Mouse (Mus musculus) hematopoietic stem cell, adult 5-6 weeks (primary cell): ENCODE results near the gene Nomo1. TPM values are rescaled to one million over a fixed set of nuclear protein-coding genes. Genes with fewer than 3 reads are reported as not detected.

Experiments
- ATAC-seq, 2 experiments: fragments of 125-278 bp in 1 of 2; replicated peaks in 1 of 2; 2 replicates each; pipeline ENCODE4 v1.8.0; 2016 to 2017; ENCODE audit warnings: inconsistent platforms in 2 of 2, mild to moderate bottlenecking in 2 of 2, moderate number of reproducible peaks in 2 of 2, low read depth in 1 of 2, moderate TSS enrichment in 1 of 2; ENCODE audit not compliant: low FRiP score in 2 of 2, poor library complexity in 2 of 2, severe bottlenecking in 2 of 2, insufficient read depth in 1 of 2, low TSS enrichment in 1 of 2
- total RNA-seq: library from RNA; stranded (forward); fragments of 172-1452, 232-1000 nt; gene quantifications from 2 replicates; pipeline ENCODE4 v1.2.3, GENCODE M21; 2017

The Nomo1 gene
- 36.7 and 48.5 TPM in 2 replicates for total RNA-seq

DNA sequence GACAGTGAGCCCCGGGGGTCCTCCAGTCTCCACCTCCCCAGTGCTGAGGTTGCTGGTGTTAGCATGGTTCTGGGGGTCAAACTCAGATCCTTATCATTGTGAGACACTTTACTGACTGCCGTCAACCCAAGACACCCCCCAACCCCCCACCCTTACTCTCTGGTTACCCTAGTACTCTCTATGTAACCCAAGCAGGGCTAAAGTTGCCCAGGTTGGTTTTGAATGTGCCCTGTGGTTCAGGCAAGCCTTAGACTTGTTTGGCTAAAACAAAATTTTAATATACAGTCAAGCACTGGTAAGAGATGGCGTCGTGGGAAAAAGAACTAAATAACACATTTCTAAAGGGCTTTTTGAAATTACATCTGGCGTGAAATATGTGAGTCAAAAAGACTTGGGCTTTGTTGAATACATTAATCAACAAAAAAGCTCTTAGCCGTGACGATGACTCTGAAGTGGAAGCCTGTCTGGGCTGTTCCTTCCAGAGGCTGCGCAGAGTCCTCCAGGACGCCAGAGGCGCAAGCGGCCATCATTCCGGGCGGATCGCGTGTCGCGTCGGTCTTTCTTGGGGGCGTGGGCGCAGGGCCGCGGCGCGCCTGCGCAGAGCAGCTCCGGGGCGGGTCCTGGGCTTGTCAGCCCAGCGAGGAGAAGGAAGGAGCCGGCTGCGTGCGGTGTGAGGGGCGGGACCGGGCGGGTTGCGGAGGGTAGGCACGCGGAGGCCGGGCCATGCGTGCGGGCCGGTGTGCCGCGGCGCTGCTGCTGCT lies at the start of gene Nomo1:
Gene Nomo1, plus strand, starts transcription at position 590 of the 761 bp plus-strand sequence.
- peak; percentile 80 to 89 for ATAC-seq

DNA sequence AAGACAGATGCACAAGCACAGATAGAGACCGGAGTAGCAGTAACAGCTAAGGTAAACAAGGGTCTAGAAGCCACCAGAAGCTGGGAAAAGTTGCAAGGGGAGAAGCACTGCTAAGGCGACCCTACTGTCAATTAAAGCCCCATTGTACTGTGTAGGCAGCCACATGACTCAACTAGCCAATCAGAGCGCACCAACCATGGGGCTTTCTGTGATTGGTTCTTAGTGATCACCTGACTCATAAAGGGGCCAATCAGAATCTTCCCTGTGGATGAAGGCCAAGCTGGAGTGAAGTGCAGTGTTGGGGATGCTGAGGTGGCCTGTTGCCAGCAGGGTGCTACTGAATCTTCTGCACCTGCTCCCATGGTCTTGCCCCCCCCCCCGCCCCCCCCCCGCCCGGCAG lies 46.6 kb upstream of the Nomo1 start:
- ATAC-seq, result no peak

DNA sequence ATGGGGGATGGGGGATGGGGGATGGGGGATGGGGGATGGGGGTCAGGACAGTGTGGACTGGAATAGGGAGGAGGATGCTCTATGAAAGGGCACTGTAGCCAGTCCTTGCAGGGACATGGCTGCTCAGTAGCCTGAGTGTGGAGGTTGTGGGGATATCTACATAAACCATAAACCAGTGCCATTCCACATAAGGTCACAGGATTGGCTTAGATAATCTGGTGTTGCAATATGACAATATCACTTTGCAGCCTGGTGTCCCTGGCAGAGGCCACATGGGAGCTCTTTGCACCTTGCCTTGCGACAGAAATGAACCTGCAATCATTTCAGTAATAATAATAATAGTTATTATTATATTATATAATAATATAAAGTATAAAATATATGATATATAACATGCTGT lies 45.2 kb upstream of the Nomo1 start:
- ATAC-seq, result no peak

DNA sequence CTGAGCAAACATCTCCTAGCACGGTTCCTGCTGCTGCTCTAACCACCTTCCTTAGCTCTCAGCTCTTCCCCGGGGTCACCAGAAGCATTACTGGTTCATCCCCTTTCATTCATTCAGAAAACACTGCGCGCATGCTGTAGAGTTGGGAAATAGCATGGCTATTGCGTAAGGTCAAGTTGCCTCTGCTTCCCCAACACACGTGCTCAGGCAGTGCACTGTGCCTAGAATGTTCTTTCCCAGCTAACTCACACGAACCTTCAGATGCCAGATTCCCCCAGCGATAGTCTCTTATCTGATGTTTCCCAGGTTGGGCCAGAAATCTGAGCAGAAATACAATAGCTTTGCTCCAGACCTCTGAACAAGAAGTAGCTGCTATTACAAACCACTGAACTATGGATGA lies 41.0 kb upstream of the Nomo1 start:
- no peak for ATAC-seq

DNA sequence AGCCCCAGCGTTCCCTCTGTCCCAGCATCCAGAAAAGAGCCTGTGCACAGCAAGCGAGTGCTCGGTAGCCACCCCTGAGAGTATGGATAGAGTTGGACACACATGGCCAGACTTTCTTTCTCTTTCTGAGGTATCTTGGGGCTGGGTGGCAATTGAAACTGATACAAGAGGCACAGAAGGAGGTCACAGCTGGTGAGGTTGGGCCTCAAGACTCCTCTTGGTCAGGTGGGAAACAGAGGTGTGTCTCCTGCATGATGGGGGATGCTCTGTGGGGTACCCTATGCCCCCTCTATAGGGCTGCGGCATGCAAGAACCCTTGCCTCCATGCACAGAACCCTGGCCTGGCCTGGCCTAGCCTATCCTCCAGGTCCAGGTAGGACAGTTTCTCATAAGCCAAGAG lies 32.9 kb upstream of the Nomo1 start:
- no peak for ATAC-seq

DNA sequence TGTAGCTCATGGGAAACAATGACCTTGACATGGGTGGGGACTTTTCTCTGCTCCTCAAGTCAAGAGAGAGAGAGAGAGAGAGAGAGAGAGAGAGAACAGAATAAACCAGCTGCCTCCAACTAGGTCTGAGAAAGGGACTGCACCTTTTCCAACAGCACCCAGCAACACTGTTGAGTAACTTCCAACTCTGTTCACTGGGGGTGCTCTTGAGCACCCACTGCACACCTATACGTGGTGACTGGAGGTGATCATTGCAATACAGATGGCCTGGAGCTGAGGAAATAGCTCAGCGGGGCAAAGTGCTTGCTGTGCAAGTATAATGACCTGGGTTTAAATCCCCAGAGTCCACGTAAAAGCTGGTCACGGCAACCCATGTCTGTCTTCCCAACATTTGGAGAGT lies 30.8 kb upstream of the Nomo1 start:
- ATAC-seq, result no peak

DNA sequence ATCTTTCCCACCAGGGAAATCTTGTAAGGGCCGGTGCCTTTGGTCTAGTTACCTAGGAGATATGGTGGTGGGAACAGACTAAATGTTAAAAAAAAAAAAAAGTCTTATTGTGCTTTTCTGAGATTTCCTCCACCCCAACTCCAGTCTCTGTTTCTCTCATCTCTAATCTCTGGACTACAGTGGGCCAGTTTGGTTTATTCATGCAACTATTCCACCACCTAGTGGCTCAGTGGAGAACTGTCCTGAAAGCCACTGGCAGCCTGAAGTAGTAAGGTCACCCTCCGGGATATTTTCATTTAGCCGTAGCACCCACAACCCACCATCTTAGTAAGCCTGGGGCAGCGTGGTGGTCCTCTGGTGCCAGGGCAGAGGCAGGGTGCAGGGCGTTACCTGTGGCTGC lies 23.9 kb upstream of the Nomo1 start:
- ATAC-seq, result peak; percentile 69 to 70; a peak in 3 of 4 replicates

DNA sequence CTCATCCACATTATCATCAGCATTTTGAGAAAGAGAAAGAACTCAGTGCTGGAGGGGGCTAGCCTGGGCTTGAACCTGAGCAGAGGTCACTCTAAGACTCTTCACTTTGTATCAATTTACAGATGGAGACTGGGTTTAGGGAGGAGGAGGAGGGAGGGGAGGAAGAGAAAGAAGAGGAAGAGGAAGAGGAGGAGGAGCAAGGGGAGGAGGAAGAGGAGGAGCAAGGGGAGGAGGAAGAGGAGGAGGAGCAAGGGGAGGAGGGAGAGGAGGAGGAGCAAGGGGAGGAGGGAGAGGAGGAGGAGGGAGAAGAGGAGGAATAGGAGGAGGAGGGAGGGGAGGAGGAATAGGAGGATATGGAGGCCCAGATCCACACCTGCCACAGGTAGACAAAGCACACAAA lies 21.4 kb upstream of the Nomo1 start:
- no peak for ATAC-seq

DNA sequence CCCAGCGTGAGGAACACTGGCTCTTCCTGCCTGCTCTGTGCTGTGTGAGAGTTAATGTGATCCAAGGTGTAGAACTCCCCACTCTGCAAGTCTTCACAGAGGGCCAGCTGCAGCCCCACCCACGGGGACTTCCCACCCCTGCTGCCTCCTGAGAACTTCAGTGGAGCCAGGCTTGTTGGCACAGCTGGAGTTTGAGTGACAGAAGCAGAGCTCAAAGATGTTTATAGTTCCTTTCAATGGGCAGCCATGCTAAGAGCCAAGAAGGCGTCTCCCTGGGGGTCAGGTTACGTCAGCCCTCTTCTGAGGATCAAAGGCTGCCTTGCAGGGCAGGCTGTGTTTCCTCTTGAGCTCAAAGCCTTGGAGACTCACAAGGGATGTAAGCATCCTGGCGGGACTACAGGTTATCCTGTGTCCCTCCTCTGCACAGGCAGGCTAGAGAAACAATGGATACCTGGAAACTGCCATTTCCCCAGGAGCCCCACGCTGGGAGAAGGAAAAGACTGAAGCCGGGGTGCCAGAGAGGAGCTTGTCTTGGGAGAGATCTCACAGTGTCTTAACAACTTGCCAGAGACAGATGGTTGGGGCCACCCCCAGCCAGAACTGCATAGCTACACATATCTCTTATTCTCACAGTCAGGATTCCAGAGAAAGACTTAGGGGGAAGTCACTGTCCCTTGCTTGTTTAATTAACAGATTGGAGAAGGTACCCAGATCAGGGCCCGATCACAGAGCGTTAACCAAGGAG lies 20.1 kb upstream of the Nomo1 start:
- no peak for ATAC-seq

DNA sequence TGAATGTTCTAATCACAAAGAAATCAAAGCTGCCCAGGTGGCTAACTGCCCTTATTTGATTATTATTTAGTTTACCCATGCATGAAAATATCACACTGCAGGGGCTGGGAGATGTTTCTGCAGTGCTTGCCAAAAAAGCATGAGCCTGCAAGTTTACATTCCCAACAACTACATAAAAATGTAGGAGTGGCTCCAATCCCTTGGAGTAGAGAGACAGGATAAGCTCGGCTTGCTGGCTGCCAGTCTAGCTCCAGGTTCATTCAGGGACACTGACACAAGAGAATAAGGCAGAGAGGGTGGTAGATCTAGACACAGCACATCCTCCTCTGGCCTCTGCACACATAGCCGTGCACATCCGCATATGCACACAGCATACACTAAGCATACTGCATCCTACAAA lies 13.9 kb upstream of the Nomo1 start:
- no peak for ATAC-seq

DNA sequence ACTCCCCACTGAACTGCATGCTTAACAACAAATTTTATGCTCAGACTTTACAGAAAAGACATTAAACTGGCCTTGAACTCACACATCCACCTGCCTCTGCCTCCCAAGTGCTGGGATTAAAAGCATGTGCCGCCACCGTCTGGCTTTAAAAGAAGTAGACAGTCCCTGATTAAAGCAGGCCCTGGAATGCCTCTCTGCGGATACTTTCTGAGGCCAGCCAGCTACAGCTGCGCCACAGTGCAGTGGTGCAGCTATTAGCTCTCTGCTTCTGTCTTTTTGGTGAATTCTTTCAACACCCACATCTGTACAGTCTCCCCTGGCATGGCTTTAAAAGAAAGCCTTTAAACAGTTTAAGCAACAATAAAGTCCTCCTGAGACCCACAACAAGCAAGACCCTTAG lies 11.5 kb upstream of the Nomo1 start:
- ATAC-seq, result no peak

DNA sequence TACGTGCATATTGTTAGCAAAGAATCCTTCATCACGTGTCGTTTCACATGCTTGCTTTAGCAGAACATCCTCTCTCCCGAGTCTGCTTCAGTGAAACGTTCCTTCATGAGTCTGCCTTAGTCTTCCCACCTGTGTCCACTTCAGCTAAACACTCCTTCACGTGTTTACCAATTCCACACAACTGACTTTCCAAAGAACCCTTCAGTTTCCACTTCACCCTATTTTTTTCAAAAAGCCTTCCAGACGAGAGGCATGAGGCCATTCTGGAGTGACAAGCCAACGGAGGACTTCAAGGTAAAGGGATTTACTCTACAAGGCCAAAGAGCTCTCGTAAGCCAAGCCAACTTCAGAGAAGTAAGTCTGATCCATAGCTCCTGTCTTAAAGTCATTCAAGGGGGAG lies 8.1 kb upstream of the Nomo1 start:
- ATAC-seq, result no peak

DNA sequence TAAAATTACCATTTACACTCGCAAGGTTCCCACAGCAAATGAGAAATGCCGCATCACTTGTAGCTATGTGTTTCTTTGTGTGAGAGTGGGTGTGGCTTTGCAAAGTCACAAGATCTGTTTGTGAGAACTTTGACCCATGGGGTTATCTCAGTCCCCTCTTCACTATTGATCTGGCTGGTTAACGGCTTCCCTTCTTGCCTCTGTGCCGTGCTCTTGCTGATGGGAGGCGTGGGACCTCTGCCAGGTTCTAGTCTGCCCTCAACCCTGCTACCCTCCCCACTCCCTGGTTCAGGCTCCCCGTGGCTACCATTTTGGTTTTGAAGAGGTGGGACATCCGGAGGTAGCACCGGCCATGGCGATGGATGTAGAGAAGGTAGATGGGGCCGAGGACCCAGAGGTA lies 4.8 kb upstream of the Nomo1 start:
- no peak for ATAC-seq

DNA sequence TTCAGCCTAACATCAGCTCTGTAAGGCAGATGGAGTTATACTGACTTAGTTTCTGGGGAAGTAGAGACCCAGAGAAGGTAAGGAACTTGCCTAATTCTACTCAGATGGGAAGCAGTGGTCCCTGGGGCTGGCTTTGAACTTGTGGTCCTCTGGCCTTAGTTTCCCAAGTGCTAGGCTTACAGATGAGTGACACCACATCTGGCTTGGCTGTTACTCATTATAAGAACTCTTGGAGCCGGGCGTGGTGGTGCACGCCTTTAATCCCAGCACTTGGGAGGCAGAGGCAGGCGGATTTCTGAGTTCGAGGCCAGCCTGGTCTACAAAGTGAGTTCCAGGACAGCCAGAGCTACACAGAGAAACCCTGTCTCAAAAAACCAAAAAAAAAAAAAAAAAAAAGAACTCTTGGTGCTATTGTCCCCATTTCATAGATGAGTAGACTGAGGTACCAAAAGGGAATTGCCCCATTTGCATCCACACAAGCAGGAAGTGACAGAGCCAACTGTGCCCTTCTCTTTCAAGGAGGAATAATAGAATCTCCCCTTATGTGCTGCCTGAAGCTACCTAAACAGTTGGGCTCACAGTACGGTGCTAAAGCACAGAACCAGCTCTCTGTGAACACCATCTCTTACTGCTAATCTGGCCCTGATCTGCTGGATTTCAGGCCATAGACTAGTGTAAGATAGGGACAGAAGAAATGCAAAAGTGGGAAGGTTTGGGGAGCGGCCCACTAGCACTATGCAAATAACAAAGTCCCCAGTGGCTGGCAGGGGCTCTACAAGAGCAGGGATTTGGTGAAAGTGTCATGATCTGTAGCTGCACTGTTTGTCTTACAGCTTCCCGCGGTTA lies 4.0 kb upstream of the Nomo1 start:
- ATAC-seq, result no peak

DNA sequence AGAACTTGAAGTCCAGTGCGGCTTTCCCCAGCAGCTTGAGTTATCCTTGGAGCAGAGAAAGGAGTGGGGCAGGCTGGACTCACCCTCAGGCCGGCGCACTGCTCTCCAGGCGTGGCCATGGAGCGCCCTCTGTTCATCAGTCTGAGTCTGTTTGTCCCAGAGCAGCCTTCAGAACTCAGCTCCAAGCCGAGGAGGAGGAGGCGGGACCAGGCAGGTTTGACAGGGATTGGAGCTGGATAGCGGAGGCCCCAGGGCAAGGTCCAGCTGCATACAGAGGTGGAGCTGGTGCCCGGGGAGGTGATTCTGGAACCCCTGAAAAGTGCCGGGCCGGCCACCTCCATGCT lies 3.4 kb upstream of the Nomo1 start, which contains the start of gene Abcc6:
Gene Abcc6, minus strand, starts transcription at position 158 of the 344 bp plus-strand sequence.
- no peak for ATAC-seq

DNA sequence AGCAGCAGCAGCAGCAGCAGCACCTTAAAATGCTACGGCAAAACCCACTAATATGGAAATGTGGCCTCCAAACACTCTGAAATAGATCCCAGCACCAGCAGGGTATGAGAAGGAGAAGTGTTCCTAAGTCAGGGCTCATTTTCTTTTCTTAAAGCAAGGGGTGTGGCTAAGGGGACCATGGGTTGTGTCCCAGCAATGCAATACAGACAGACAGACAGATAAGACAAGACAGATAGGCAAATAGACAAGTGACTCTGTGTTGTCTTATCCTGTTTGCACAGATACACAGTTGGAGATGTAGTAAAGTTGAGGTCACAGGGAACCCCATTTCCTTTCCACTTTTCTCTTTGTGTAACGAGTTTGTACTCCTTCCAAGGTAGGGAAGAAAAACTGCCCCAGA lies 2.4 kb upstream of the Nomo1 start:
- no peak for ATAC-seq

DNA sequence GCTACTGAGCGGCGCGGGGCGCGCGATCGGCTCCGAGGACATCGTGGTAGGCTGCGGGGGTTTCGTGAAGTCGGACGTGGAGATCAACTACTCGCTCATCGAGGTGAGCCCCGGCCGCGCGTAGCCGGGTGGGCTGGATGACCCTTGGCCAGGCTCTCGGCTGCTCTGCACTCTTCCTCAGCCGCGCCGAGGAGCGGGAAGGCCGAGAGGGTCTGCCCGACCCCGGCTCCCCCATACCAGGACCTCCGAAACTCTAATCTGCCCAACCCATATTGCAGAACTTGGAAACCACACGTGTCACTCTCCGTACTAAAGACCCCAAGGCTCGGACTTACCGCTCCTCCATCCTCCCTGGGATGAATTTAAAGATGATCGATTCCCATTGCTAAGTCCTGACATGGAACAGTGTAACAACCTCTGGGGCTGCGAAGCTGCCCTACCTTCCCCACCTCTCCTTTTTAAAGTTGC lies 406 bp downstream of the Nomo1 start:
- no peak for ATAC-seq

DNA sequence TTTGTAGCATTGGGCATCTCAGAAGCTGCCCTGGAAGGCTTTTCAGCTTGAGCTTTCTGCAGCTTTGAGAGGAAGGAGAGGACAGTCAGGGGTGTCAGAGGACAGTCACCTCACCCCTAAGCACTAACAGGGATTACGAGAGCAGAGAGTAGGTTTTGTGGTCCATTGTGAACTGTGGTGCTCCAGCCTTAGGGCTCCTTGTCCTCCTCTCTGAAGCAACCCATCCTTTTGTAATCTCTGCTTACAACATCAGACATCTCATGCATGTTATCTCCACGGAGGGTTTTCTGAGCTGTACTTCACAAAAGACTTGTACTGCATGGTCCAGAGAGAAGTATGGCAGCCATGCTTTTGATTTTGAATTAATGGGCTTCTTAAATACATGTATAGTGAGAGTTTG lies 1.5 kb downstream of the Nomo1 start:
- no peak for ATAC-seq
